Mouse (Mus musculus): ENCODE measurements around the gene Vstm4.

Gene Vstm4

GRCm38 (mm10) chr14:32856681-32857328 lies at the start of gene Vstm4:
Vstm4 (plus strand) TSS chr14:32856756.
- in situ Hi-C loops (cut with MboI, MseI), result no loop called here

GRCm38 (mm10) chr14:32810111-32810510 lies 46.4 kb upstream of the Vstm4 start:
- in situ Hi-C loops (cut with MboI, MseI), result no loop called here

- in situ Hi-C loops (cut with MboI, MseI), result no loop called here
Measured at GRCm38 (mm10) chr14:32812429-32812828, 44.1 kb upstream of the Vstm4 start.

- in situ Hi-C loops (cut with MboI, MseI), result no loop called here
Measured at GRCm38 (mm10) chr14:32814961-32815360, 41.6 kb upstream of the Vstm4 start.

GRCm38 (mm10) chr14:32816533-32816932 lies 40.0 kb upstream of the Vstm4 start:
- in situ Hi-C loops (cut with MboI, MseI), result no loop called here

GRCm38 (mm10) chr14:32817258-32817657 lies 39.3 kb upstream of the Vstm4 start:
- in situ Hi-C loops (cut with MboI, MseI), result no loop called here

- in situ Hi-C loops (cut with MboI, MseI), result no loop called here
Measured at GRCm38 (mm10) chr14:32819297-32819696, 37.3 kb upstream of the Vstm4 start.

- in situ Hi-C loops (cut with MboI, MseI), result no loop called here
Measured at GRCm38 (mm10) chr14:32822812-32823211, 33.7 kb upstream of the Vstm4 start.

DNA sequence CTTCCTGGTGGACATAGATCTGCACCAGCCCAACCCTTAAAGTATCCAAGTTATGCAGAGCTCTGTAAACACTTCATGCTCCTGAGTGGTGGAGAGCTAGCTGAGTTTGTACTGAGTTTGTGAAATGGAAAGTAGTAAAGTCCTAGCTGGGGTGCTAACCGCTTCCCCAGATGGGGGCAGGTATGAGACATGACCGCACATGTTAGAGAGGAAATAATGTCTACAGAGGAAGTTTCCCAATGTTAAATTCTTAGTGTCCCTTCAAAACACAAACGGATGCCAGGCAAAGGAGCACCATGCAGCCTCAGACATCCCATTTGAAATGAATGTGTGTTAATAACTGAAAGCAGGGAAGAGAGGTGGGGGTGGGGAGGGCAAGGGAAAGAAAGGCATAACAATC lies 32.7 kb upstream of the Vstm4 start:
- in situ Hi-C loops (cut with MboI, MseI), result no loop called here

DNA sequence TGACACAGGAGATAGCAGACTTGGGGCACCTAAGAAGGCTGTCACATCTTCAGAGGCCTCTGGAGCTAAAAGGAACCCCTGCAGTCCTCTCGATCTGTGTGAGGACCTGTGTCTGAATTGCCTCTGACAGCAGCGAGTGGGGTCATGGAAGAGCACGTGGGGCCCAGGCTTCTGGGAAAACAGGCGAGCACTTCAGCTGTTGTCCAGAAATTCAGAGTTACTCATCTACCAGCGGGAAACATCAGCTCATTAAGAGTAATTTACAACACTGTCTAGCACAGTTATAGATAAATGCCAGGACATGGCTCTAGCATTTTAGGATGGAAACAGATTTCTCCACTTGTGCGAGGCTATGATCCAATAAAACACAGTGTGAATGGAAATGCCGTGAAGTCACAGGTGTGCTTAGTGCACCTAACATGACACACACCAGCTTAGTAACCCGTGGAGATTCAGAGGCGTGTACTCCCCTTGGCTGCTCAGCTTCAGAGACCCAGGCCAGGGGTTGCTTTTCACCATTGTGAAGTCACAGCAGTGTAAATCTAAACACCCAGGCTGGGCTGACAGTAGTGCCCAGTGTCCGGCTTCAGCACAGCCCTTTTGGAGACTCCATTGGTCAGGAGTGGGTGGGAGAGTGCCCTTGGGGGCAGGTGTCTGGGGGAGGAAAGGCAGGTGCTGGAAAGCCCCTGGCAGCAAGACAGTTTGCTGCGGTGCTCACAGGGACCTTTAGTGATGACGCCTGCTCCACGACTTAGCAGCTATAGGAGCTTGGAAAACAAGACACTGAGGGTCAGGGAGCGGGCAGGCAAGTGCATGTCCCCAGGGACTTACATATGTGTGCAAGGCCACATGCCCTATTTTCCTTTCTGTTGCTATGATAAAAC lies 32.0 kb upstream of the Vstm4 start:
- in situ Hi-C loops (cut with MboI, MseI), result no loop called here

GRCm38 (mm10) chr14:32825426-32826032 lies 31.0 kb upstream of the Vstm4 start:
- in situ Hi-C loops (cut with MboI, MseI), result no loop called here

DNA sequence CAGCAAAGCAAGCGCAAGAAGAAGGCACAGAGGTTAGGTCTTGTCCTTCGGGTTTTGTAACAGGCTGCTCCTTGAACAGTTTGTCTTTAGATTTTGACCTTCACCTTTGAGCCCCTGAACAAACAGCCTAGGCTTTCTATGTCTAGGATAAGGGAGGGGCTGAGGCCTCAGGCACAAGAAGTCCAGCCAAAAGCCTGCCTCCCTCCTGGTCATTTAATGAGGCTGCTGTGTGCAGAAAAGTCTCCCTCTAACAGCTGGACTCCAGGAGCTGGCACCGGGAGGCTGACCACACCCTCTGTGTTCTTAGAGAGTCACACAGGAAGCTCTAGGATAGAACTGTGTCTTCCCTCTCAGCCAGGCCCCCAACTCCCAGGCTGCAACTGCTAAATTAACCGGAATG lies 29.4 kb upstream of the Vstm4 start:
- in situ Hi-C loops (cut with MboI, MseI), result no loop called here

- in situ Hi-C loops (cut with MboI, MseI), result no loop called here
Measured at GRCm38 (mm10) chr14:32827994-32828650, 28.4 kb upstream of the Vstm4 start.

DNA sequence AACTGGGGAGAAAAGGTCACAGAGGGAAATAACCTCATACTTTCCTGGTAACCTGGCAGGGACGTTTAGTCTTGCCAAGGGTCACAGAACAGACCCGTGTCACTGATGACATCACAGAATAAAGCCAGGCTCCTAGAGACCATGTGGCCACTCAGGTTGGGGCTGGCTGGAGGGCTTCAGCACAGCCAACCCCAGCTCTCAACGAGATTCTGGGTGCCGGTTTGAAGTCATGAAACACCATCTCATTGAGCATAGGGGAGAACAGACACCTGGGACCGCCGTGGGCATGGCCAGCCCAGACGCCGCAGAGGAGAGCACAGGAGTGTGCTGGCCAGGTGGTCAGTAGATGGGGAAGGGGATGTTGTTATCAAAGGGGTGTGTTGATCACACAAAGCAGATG lies 22.7 kb upstream of the Vstm4 start, which contains the start of gene Fam170b:
Fam170b (plus strand) TSS at position 116 of the 400 bp plus-strand sequence.
- in situ Hi-C loops (cut with MboI, MseI), result no loop called here

DNA sequence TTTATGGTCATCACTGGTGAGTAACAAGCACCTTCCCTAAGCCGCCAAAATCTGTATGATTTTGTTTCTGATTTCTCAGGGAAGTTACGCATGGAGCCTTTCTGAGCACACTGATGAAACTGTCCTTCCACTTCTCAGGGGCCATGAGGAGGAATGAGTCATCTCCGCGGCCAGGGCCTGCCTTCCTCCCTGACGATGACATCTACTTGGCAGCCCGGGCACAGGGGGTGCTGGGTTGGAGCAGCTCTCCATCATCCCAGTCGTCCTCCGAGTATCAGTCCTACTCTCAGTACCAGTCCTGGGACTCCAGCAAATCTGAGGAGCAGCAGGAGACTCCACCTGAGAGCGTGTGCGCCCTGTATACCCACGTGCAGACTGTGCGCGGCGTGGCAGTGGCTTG lies 21.4 kb upstream of the Vstm4 start:
- in situ Hi-C loops (cut with MboI, MseI), result no loop called here

DNA sequence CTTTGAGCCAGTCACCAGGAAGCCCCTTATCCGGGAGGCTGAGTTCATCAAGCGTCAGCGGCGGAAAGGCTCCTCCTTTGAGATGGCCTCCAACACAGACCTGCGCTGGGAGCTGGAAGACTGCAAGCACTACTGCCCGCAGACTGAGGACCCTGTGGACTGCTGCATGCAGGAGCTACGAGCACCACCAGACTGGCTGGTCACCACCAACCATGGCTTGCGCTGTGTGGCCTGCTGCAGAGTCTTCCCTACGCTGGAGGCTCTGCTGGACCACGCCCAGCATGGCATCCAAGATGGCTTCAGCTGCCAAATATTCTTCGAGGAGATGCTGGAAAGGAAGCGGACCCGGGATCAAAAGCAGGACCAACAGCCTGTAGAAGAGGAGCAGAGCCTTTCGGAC lies 21.0 kb upstream of the Vstm4 start:
- in situ Hi-C loops (cut with MboI, MseI), result no loop called here

DNA sequence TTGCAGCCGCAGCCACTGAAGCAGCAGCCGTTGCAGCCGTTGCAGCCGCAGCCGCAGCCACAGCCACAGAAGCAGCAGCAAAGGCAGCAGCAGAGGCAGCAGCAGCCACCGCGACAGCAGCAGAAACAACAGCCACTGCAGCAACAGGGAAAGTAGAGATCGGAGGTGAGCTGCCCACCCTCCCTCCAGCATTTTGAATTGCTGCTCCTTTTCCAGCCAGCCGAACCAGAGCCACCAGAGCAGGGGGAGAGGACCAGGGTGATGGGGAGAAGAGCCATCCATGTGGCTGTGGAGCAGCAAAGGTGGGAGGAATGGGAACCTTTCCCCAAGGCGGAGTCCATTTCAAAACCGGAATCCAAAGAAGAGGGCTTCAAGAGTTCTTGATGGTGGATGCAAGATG lies 20.4 kb upstream of the Vstm4 start:
- in situ Hi-C loops (cut with MboI, MseI), result no loop called here

DNA sequence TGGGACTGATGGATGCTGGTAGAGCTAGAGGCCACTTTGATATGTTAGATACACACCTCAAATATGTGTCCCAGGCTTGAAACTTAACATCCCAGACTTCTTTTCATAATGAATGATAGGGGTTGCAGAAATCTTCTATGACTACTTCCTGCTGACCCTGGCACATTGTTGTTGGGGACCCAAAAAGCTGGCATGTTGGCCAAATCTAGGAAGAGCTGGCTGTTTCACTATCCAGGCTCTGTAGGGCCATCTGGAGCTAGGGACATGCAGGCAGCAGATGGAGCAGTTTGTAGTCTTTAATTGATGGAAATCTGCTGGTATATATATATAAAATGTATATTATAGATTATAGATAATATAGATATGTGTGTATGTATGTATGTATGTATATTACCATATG lies 14.5 kb upstream of the Vstm4 start:
- in situ Hi-C loops (cut with MboI, MseI), result no loop called here

- in situ Hi-C loops (cut with MboI, MseI), result no loop called here
Measured at GRCm38 (mm10) chr14:32854059-32854458, 2.5 kb upstream of the Vstm4 start.

DNA sequence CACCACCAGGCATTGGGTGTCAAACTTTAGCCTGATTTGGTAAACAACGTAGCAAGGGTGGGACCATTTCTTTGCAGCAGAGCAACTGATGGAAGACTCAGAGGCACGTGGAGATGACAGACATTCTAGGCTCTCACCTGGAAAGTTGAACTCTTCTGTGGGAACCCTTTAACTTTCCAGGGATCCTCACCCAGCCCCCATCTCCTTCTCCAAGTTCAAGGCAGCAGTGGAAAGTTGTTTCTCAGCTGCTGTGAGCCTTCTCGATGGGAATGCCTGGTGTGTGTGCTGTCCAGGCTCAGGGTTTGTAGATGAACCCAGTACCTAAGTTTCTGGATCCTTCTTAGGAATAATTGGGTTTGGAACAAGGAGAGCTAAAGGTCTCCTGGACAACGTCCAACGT lies 310 bp upstream of the Vstm4 start:
- in situ Hi-C loops (cut with MboI, MseI), result no loop called here

GRCm38 (mm10) chr14:32858361-32858760 lies 1.8 kb downstream of the Vstm4 start:
- in situ Hi-C loops (cut with MboI, MseI), result no loop called here

DNA sequence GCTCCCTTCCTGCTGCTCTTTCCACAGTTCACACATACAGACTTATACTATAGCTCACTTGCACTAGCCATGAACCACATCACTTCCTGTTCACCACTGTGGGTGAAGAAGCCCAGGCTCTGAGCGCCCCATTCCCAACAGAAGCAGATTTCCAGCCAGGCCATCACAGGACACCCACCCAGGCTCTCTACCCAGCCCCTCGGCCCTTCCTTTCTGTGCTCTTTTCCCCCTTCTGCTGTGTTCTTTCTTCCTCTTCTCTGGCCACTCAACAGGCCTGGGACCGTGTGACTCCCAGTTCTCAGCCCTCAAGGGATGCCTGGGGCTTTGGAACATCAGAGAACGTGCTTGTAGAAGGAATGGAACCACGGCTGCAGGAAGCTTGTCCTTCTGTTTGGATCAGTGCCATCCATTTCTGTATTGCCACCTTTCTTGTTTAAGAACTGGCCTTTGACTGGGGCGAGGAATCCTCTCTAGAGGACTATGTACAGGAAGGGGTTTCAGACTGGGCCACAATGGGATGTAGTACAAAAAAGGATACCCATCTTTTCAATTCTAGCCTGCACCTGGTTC lies 2.5 kb downstream of the Vstm4 start:
- in situ Hi-C loops (cut with MboI, MseI), result no loop called here

Measured in T-helper 2 cell (primary cell).